Mouse (Mus musculus): Measurements from ENCODE around the gene Bcat1. TPM values are rescaled to one million over a fixed set of nuclear protein-coding genes. Genes with fewer than 3 reads are reported as not detected.

The Bcat1 gene
- polyA plus RNA-seq, 1 experiment from 2014 or later: 110 TPM

- H3K4me2 ChIP-seq (ENCODE audit: low read length): no peak overlapping the region
Measured at GRCm38 (mm10) chr6:145050899-145051298, 25.1 kb downstream of the Bcat1 start.

GRCm38 (mm10) chr6:145048131-145048997 is 27.6 kb downstream of the Bcat1 start:
- H3K9ac ChIP-seq (ENCODE audit: low read depth, low read length): peak overlapping the region; percentile 83
- peaks cover 18% of the 10 kb centered on the region for H3K4me1 ChIP-seq (ENCODE audit: control insufficient read depth, insufficient read depth, low read depth, low read length)
- H3K27me3 ChIP-seq (replicated peaks; ENCODE audit: control insufficient read depth, insufficient read depth, low read length): no peaks in the 10 kb centered on the region
- peak; percentile 53 for ATAC-seq
- H3K36me3 ChIP-seq (ENCODE audit: control insufficient read depth, insufficient read depth, low read length): no peaks in the 10 kb centered on the region
- peak overlapping the region; percentile 95 for H3K4me2 ChIP-seq (ENCODE audit: low read length)
- WGBS: 1% methylated on average over 58 of the region's 64 CpGs
- H3K4me3 ChIP-seq (ENCODE audit: low read length): peak overlapping the region; percentile 69
- H3K9me3 ChIP-seq (ENCODE audit: control insufficient read depth, low read length): no peaks in the 10 kb centered on the region
- peak overlapping the region; percentile 80 for H3K27ac ChIP-seq (ENCODE audit: low read depth, low read length)

More at GRCm38 (mm10) chr6:145050899-145051298, 25.1 kb downstream of the Bcat1 start:
- H3K27me3 ChIP-seq (replicated peaks; ENCODE audit: control insufficient read depth, insufficient read depth, low read length): no peaks in the 10 kb centered on the region
- ATAC-seq: no peak
- H3K4me3 ChIP-seq (ENCODE audit: low read length): no peak overlapping the region
- no peaks in the 10 kb centered on the region for H3K36me3 ChIP-seq (ENCODE audit: control insufficient read depth, insufficient read depth, low read length)
- no peak overlapping the region for H3K9ac ChIP-seq (ENCODE audit: low read depth, low read length)
- H3K27ac ChIP-seq (ENCODE audit: low read depth, low read length): no peak overlapping the region
- 35% methylated on average over 3 of the region's 3 CpGs for WGBS
- H3K4me1 ChIP-seq (ENCODE audit: control insufficient read depth, insufficient read depth, low read depth, low read length): peaks cover 7% of the 10 kb centered on the region
- H3K9me3 ChIP-seq (ENCODE audit: control insufficient read depth, low read length): no peaks in the 10 kb centered on the region

GRCm38 (mm10) chr6:145047445-145047857 is 28.5 kb downstream of the Bcat1 start:
- Histone ChIP-seq H3K27ac (ENCODE audit: low read depth, low read length) (peak overlapping the region; percentile 78), H3K4me2 (ENCODE audit: low read length) (peak overlapping the region; percentile 95), H3K36me3 (ENCODE audit: control insufficient read depth, insufficient read depth, low read length) (no peaks in the 10 kb centered on the region), H3K4me1 (ENCODE audit: control insufficient read depth, insufficient read depth, low read depth, low read length) (peaks cover 21% of the 10 kb centered on the region), H3K9ac (ENCODE audit: low read depth, low read length) (peak overlapping the region; percentile 83), H3K4me3 (ENCODE audit: low read length) (peak overlapping the region; percentile 69), H3K27me3 (replicated peaks; ENCODE audit: control insufficient read depth, insufficient read depth, low read length) (no peaks in the 10 kb centered on the region), H3K9me3 (ENCODE audit: control insufficient read depth, low read length) (no peaks in the 10 kb centered on the region)
- ATAC-seq: peak; percentile 73
- WGBS: 3% methylated on average over 15 of the region's 15 CpGs

- Histone ChIP-seq H3K4me3 (ENCODE audit: low read length) (peak overlapping the region; percentile 69), H3K4me1 (ENCODE audit: control insufficient read depth, insufficient read depth, low read depth, low read length) (peaks cover 30% of the 10 kb centered on the region), H3K4me2 (ENCODE audit: low read length) (peak overlapping the region; percentile 95), H3K27ac (ENCODE audit: low read depth, low read length) (0 out of 2 replicates have a peak overlapping the region, but pooled peaks have one; percentile 32), H3K27me3 (replicated peaks; ENCODE audit: control insufficient read depth, insufficient read depth, low read length) (no peaks in the 10 kb centered on the region), H3K9me3 (ENCODE audit: control insufficient read depth, low read length) (no peaks in the 10 kb centered on the region), H3K9ac (ENCODE audit: low read depth, low read length) (peak overlapping the region; percentile 83), H3K36me3 (ENCODE audit: control insufficient read depth, insufficient read depth, low read length) (no peaks in the 10 kb centered on the region)
- ATAC-seq: peak; percentile 27
- 49% methylated on average over 13 of the region's 13 CpGs for WGBS
Measured at GRCm38 (mm10) chr6:145046266-145046890, 29.6 kb downstream of the Bcat1 start.

- ATAC-seq: no peak
- Histone ChIP-seq H3K36me3 (ENCODE audit: control insufficient read depth, insufficient read depth, low read length) (no peaks in the 10 kb centered on the region), H3K27me3 (replicated peaks; ENCODE audit: control insufficient read depth, insufficient read depth, low read length) (no peaks in the 10 kb centered on the region), H3K27ac (ENCODE audit: low read depth, low read length) (no peak overlapping the region), H3K4me2 (ENCODE audit: low read length) (peak overlapping the region; percentile 95), H3K4me3 (ENCODE audit: low read length) (peak overlapping the region; percentile 19), H3K9ac (ENCODE audit: low read depth, low read length) (peak overlapping the region; percentile 9; the same call in 1 of the 2 replicates), H3K9me3 (ENCODE audit: control insufficient read depth, low read length) (no peaks in the 10 kb centered on the region), H3K4me1 (ENCODE audit: control insufficient read depth, insufficient read depth, low read depth, low read length) (peaks cover 34% of the 10 kb centered on the region)
- WGBS: 49% methylated on average over 20 of the region's 20 CpGs
Measured at GRCm38 (mm10) chr6:145044916-145045574, 30.9 kb downstream of the Bcat1 start.

- H3K4me2 ChIP-seq (ENCODE audit: low read length): peak overlapping the region; percentile 11
- H3K36me3 ChIP-seq (ENCODE audit: control insufficient read depth, insufficient read depth, low read length): no peaks in the 10 kb centered on the region; the same call in 1 of the 2 replicates
- no peak overlapping the region for H3K27ac ChIP-seq (ENCODE audit: low read depth, low read length)
- H3K4me3 ChIP-seq (ENCODE audit: low read length): no peak overlapping the region
- no peak overlapping the region for H3K9ac ChIP-seq (ENCODE audit: low read depth, low read length)
- no peak for ATAC-seq
- peaks cover 25% of the 10 kb centered on the region for H3K4me1 ChIP-seq (ENCODE audit: control insufficient read depth, insufficient read depth, low read depth, low read length)
- WGBS: 16% methylated on average over 7 of the region's 7 CpGs
- H3K27me3 ChIP-seq (replicated peaks; ENCODE audit: control insufficient read depth, insufficient read depth, low read length): no peaks in the 10 kb centered on the region
- H3K9me3 ChIP-seq (ENCODE audit: control insufficient read depth, low read length): no peaks in the 10 kb centered on the region
Measured at GRCm38 (mm10) chr6:145040732-145041131, 35.3 kb downstream of the Bcat1 start.

GRCm38 (mm10) chr6:145037626-145038025 is 38.4 kb downstream of the Bcat1 start:
- ATAC-seq: no peak
- Histone ChIP-seq H3K9ac (ENCODE audit: low read depth, low read length) (no peak overlapping the region), H3K4me1 (ENCODE audit: control insufficient read depth, insufficient read depth, low read depth, low read length) (peaks cover 15% of the 10 kb centered on the region), H3K9me3 (ENCODE audit: control insufficient read depth, low read length) (no peaks in the 10 kb centered on the region), H3K4me3 (ENCODE audit: low read length) (no peak overlapping the region), H3K36me3 (ENCODE audit: control insufficient read depth, insufficient read depth, low read length) (peaks cover 2% of the 10 kb centered on the region; the same call in 1 of the 2 replicates), H3K27ac (ENCODE audit: low read depth, low read length) (no peak overlapping the region), H3K4me2 (ENCODE audit: low read length) (no peak overlapping the region), H3K27me3 (replicated peaks; ENCODE audit: control insufficient read depth, insufficient read depth, low read length) (no peaks in the 10 kb centered on the region)
- WGBS: 87% methylated on average over 1 of the region's 1 CpGs

- no peak overlapping the region for H3K9ac ChIP-seq (ENCODE audit: low read depth, low read length)
- H3K27me3 ChIP-seq (replicated peaks; ENCODE audit: control insufficient read depth, insufficient read depth, low read length): no peaks in the 10 kb centered on the region
- no peak for ATAC-seq
- no peaks in the 10 kb centered on the region for H3K4me1 ChIP-seq (ENCODE audit: control insufficient read depth, insufficient read depth, low read depth, low read length)
- no peak overlapping the region for H3K4me2 ChIP-seq (ENCODE audit: low read length)
- H3K27ac ChIP-seq (ENCODE audit: low read depth, low read length): no peak overlapping the region
- no peaks in the 10 kb centered on the region for H3K9me3 ChIP-seq (ENCODE audit: control insufficient read depth, low read length)
- H3K36me3 ChIP-seq (ENCODE audit: control insufficient read depth, insufficient read depth, low read length): peaks cover 8% of the 10 kb centered on the region; the same call in 1 of the 2 replicates
- 90% methylated on average over 9 of the region's 9 CpGs for WGBS
- no peak overlapping the region for H3K4me3 ChIP-seq (ENCODE audit: low read length)
Measured at GRCm38 (mm10) chr6:145035412-145035811, 40.6 kb downstream of the Bcat1 start.

- no peaks in the 10 kb centered on the region for H3K4me1 ChIP-seq (ENCODE audit: control insufficient read depth, insufficient read depth, low read depth, low read length)
- peaks cover 18% of the 10 kb centered on the region for H3K36me3 ChIP-seq (ENCODE audit: control insufficient read depth, insufficient read depth, low read length)
- H3K27ac ChIP-seq (ENCODE audit: low read depth, low read length): no peak overlapping the region
- H3K9me3 ChIP-seq (ENCODE audit: control insufficient read depth, low read length): no peaks in the 10 kb centered on the region
- no peak overlapping the region for H3K9ac ChIP-seq (ENCODE audit: low read depth, low read length)
- ATAC-seq: no peak
- WGBS: 87% methylated on average over 9 of the region's 9 CpGs
- no peaks in the 10 kb centered on the region for H3K27me3 ChIP-seq (replicated peaks; ENCODE audit: control insufficient read depth, insufficient read depth, low read length)
- H3K4me2 ChIP-seq (ENCODE audit: low read length): no peak overlapping the region
- H3K4me3 ChIP-seq (ENCODE audit: low read length): no peak overlapping the region
Measured at GRCm38 (mm10) chr6:145030587-145030986, 45.4 kb downstream of the Bcat1 start.
